Mouse (Mus musculus): ENCODE measurements around the gene Gbp2b.

Gbp2b gene

GRCm38 (mm10) chr3:142620956-142621562 is 26.4 kb downstream of the Gbp2b start:
- DNase-seq: peak; percentile 22

- DNase-seq: no peak
Observed at GRCm38 (mm10) chr3:142630385-142630784, 35.7 kb downstream of the Gbp2b start.

- peak; percentile 84 for DNase-seq
Observed at GRCm38 (mm10) chr3:142640201-142640600, 45.6 kb downstream of the Gbp2b start.

- peak; percentile 84 for DNase-seq
Observed at GRCm38 (mm10) chr3:142645949-142646348, 51.3 kb downstream of the Gbp2b start.

- peak; percentile 3 for DNase-seq
Observed at GRCm38 (mm10) chr3:142647836-142648235, 53.2 kb downstream of the Gbp2b start.

- no peak for DNase-seq
Observed at GRCm38 (mm10) chr3:142650205-142650604, 55.6 kb downstream of the Gbp2b start.

- DNase-seq: no peak
Observed at GRCm38 (mm10) chr3:142664723-142665122, 70.1 kb downstream of the Gbp2b start.

Measured in lung, postnatal 14 days (tissue).